Mouse (Mus musculus) megakaryocyte, embryonic 14.5 days (primary cell): Measurements from ENCODE around the gene Gjb5.

Source experiments
- FLI1 ChIP-seq: IDR thresholded peaks from 2 replicates; pipeline ENCODE4 v1.6.1; 2012; ENCODE audit warnings: low read length, inconsistent platforms, mixed read lengths
- GATA1 ChIP-seq: IDR thresholded peaks from 3 replicates; pipeline ENCODE4 v1.6.1; 2012; ENCODE audit warnings: mixed read lengths, low read length, inconsistent platforms, borderline replicate concordance

GRCm38 (mm10) chr4:127315753-127316152, 42.2 kb downstream of the Gjb5 start:
- no peak for TF ChIP-seq GATA1
- TF ChIP-seq FLI1 = no peak
